Mouse (Mus musculus) lung, postnatal 36 days (tissue): ENCODE data around the gene Olfr1166.
"Not testable (repeated sequence)": the region's sequence is repeated elsewhere in the genome, so short reads cannot be mapped to it uniquely, and the experiment has no call there.

Experiments
- DNase-seq: peaks from one replicate; pipeline ENCODE4 v3.0.0; 2022; ENCODE audit warnings: mixed read lengths

The Olfr1166 gene

GRCm38 (mm10) chr2:88128172-88128571, at the start of gene Olfr1166:
Gene Olfr1166, minus strand, starts transcription at chr2:88128272.
- no peak for DNase-seq

- not testable (repeated sequence) for DNase-seq
These were observed 27.0 kb upstream of the Olfr1166 start, which contains the start of gene Olfr1167 for GRCm38 (mm10) chr2:88155093-88155492. Gene Olfr1167, minus strand, starts transcription at chr2:88155193.

- DNase-seq = no peak
These were observed 34.2 kb downstream of the Olfr1166 start, which contains the start of gene Olfr1164 for GRCm38 (mm10) chr2:88093866-88094265. Gene Olfr1164, minus strand, starts transcription at chr2:88093966.
